Mouse (Mus musculus): ENCODE measurements at regions not wholly inside any gene's neighbourhood (a gene's known extent, or its start where the extent isn't known, plus 50 kb on each side); places are given as distances from the start of the nearest gene placed in this dataset.

DNA sequence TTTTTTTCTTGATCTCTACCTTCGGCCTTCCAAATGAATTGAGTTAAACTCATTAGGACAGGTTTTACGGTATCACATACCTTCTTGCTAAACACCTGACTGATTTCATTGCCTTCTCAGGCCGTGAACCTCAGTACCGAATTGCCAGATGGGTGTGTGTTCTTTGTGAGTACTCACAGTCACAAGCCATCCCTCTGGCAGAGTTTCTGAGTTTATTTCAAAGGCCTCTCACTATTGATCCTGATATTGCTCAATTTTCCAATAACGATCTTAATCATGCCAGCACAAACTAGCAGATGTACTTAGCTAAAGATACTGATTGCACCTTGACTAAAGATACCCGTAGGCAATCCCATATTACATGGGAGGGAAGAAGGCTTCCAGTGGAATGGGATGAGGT is 178.4 kb upstream of the Egln3 start:
- Histone ChIP-seq H3K36me3 (ENCODE audit: control insufficient read depth, insufficient read depth, low read length, poor library complexity, severe bottlenecking) (no peaks in the 10 kb centered on the region), H3K4me3 (ENCODE audit: low read depth, low read length) (no peak overlapping the region), H3K4me1 (ENCODE audit: control insufficient read depth, insufficient read depth, low read length) (peaks cover 2% of the 10 kb centered on the region), H3K9ac (ENCODE audit: low read depth, poor library complexity, severe bottlenecking) (no peak overlapping the region), H3K27me3 (ENCODE audit: control insufficient read depth, insufficient read depth, low read length, poor library complexity, severe bottlenecking) (no peaks in the 10 kb centered on the region), H3K9me3 (replicated peaks; ENCODE audit: control insufficient read depth, insufficient read depth, low read length, poor library complexity, severe bottlenecking) (no peaks in the 10 kb centered on the region), H3K27ac (ENCODE audit: insufficient read depth, low read length) (no peak overlapping the region)
- TF ChIP-seq POLR2A (IDR thresholded peaks at IDR 0.05; ENCODE audit: insufficient read depth, low read length) (no peak), EP300 (IDR thresholded peaks at IDR 0.05; ENCODE audit: insufficient read depth, low read depth, low read length) (no peak), CTCF (IDR thresholded peaks at IDR 0.05; ENCODE audit: low read depth, low read length) (no peak)

DNA sequence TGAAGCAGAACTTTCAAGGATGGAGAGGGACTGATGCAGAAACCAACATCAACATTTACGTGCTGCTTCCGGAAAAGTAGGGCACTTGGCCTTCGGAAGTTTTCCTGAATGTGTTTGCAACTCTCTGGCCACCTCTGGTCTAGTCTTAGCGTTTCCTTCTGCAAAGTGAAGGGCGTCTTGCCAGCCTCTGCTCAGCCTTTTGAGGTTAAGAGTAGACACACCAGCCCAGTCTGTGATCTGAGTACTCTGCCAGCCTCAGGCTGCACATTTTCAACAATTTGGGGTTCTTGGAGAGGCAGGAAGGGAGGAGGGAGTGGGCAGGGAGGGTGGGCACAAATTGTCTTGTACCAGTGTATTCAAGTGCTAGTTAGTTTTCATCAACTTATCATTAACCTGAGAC is 176.7 kb upstream of the Egln3 start:
- Histone ChIP-seq H3K27ac (ENCODE audit: insufficient read depth, low read length) (no peak overlapping the region), H3K4me3 (ENCODE audit: low read depth, low read length) (no peak overlapping the region), H3K36me3 (ENCODE audit: control insufficient read depth, insufficient read depth, low read length, poor library complexity, severe bottlenecking) (no peaks in the 10 kb centered on the region), H3K4me1 (ENCODE audit: control insufficient read depth, insufficient read depth, low read length) (peaks cover 2% of the 10 kb centered on the region), H3K9ac (ENCODE audit: low read depth, poor library complexity, severe bottlenecking) (no peak overlapping the region), H3K27me3 (ENCODE audit: control insufficient read depth, insufficient read depth, low read length, poor library complexity, severe bottlenecking) (no peaks in the 10 kb centered on the region), H3K9me3 (replicated peaks; ENCODE audit: control insufficient read depth, insufficient read depth, low read length, poor library complexity, severe bottlenecking) (no peaks in the 10 kb centered on the region)
- TF ChIP-seq EP300 (IDR thresholded peaks at IDR 0.05; ENCODE audit: insufficient read depth, low read depth, low read length), result no peak
- TF ChIP-seq POLR2A (IDR thresholded peaks at IDR 0.05; ENCODE audit: insufficient read depth, low read length), result no peak
- no peak for TF ChIP-seq CTCF (IDR thresholded peaks at IDR 0.05; ENCODE audit: low read depth, low read length)

DNA sequence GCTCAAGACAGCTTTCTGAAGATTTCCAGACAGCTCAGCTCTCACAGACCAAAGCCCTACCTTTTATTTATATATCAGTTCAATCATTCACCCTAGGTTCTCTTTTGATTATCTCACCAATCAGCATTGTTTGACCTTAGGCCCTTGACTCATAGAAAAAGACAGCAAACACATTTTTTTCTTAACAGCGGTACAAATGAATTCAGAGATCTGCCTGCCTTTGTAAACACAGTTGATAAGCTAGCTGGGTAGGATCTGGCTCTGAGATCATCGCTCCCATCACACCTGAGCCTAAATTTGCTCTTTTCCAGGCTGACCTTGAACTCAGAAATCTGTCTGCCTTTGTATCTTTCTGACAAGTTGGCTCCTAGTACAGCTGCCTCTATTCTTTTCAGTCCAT is 174.9 kb upstream of the Egln3 start:
- H3K4me3 ChIP-seq (ENCODE audit: low read depth, low read length), result no peak overlapping the region
- H3K36me3 ChIP-seq (ENCODE audit: control insufficient read depth, insufficient read depth, low read length, poor library complexity, severe bottlenecking), result no peaks in the 10 kb centered on the region
- no peaks in the 10 kb centered on the region for H3K27me3 ChIP-seq (ENCODE audit: control insufficient read depth, insufficient read depth, low read length, poor library complexity, severe bottlenecking)
- no peak overlapping the region for H3K27ac ChIP-seq (ENCODE audit: insufficient read depth, low read length)
- H3K9ac ChIP-seq (ENCODE audit: low read depth, poor library complexity, severe bottlenecking), result no peak overlapping the region
- no peaks in the 10 kb centered on the region for H3K9me3 ChIP-seq (replicated peaks; ENCODE audit: control insufficient read depth, insufficient read depth, low read length, poor library complexity, severe bottlenecking)
- TF ChIP-seq EP300 (IDR thresholded peaks at IDR 0.05; ENCODE audit: insufficient read depth, low read depth, low read length) (no peak), POLR2A (IDR thresholded peaks at IDR 0.05; ENCODE audit: insufficient read depth, low read length) (no peak), CTCF (IDR thresholded peaks at IDR 0.05; ENCODE audit: low read depth, low read length) (no peak)
- peaks cover 2% of the 10 kb centered on the region for H3K4me1 ChIP-seq (ENCODE audit: control insufficient read depth, insufficient read depth, low read length)

DNA sequence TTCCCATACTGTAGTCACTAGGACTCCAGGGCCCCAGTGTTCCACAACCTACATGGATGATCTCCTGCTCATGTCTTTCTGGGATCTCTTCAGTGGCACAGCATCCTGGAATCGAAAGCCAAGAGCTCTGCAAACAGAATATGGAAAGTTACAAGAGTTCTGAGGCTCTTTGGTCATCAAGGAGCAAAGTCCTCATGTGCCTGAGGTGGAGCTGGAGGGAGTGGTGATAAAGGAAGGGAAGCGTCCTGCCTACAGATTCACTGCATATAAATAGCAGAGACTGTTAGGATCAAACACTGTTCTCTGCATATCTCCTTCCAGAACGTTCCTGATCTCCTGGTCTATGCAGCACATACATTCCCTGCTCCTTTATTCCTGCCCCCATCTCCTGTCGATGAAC is 170.4 kb upstream of the Egln3 start:
- H3K27ac ChIP-seq (ENCODE audit: insufficient read depth, low read length), result no peak overlapping the region
- no peak overlapping the region for H3K9ac ChIP-seq (ENCODE audit: low read depth, poor library complexity, severe bottlenecking)
- H3K4me3 ChIP-seq (ENCODE audit: low read depth, low read length), result no peak overlapping the region
- H3K4me1 ChIP-seq (ENCODE audit: control insufficient read depth, insufficient read depth, low read length), result peaks cover 2% of the 10 kb centered on the region
- no peak for TF ChIP-seq CTCF (IDR thresholded peaks at IDR 0.05; ENCODE audit: low read depth, low read length)
- TF ChIP-seq EP300 (IDR thresholded peaks at IDR 0.05; ENCODE audit: insufficient read depth, low read depth, low read length), result no peak
- TF ChIP-seq POLR2A (IDR thresholded peaks at IDR 0.05; ENCODE audit: insufficient read depth, low read length), result no peak
- H3K27me3 ChIP-seq (ENCODE audit: control insufficient read depth, insufficient read depth, low read length, poor library complexity, severe bottlenecking), result no peaks in the 10 kb centered on the region
- H3K9me3 ChIP-seq (replicated peaks; ENCODE audit: control insufficient read depth, insufficient read depth, low read length, poor library complexity, severe bottlenecking), result no peaks in the 10 kb centered on the region
- no peaks in the 10 kb centered on the region for H3K36me3 ChIP-seq (ENCODE audit: control insufficient read depth, insufficient read depth, low read length, poor library complexity, severe bottlenecking)

DNA sequence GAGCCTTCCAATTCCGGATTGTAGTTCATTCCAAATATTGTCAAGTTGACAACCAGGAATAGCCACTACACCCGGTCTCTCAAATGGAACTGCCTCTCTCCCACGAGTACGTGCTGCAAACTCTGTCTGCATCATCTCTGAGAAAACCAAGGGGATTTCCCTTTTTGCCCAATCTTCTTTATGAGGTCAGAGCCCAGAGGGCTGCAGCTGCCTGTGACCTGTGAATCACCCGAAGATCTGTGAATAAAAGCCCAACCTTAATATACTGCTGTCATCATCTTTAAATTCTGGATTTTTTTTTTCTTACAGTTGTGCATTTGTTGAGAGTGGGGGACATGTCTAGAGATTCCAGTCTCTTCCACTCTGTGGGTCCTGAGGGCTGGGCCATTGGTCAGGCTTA is 165.6 kb upstream of the Egln3 start:
- no peaks in the 10 kb centered on the region for H3K27me3 ChIP-seq (ENCODE audit: control insufficient read depth, insufficient read depth, low read length, poor library complexity, severe bottlenecking)
- H3K27ac ChIP-seq (ENCODE audit: insufficient read depth, low read length), result no peak overlapping the region
- H3K9me3 ChIP-seq (replicated peaks; ENCODE audit: control insufficient read depth, insufficient read depth, low read length, poor library complexity, severe bottlenecking), result no peaks in the 10 kb centered on the region
- H3K36me3 ChIP-seq (ENCODE audit: control insufficient read depth, insufficient read depth, low read length, poor library complexity, severe bottlenecking), result no peaks in the 10 kb centered on the region
- H3K9ac ChIP-seq (ENCODE audit: low read depth, poor library complexity, severe bottlenecking), result no peak overlapping the region
- TF ChIP-seq POLR2A (IDR thresholded peaks at IDR 0.05; ENCODE audit: insufficient read depth, low read length), result no peak
- no peak for TF ChIP-seq EP300 (IDR thresholded peaks at IDR 0.05; ENCODE audit: insufficient read depth, low read depth, low read length)
- no peak for TF ChIP-seq CTCF (IDR thresholded peaks at IDR 0.05; ENCODE audit: low read depth, low read length)
- H3K4me3 ChIP-seq (ENCODE audit: low read depth, low read length), result no peak overlapping the region
- no peaks in the 10 kb centered on the region for H3K4me1 ChIP-seq (ENCODE audit: control insufficient read depth, insufficient read depth, low read length)

DNA sequence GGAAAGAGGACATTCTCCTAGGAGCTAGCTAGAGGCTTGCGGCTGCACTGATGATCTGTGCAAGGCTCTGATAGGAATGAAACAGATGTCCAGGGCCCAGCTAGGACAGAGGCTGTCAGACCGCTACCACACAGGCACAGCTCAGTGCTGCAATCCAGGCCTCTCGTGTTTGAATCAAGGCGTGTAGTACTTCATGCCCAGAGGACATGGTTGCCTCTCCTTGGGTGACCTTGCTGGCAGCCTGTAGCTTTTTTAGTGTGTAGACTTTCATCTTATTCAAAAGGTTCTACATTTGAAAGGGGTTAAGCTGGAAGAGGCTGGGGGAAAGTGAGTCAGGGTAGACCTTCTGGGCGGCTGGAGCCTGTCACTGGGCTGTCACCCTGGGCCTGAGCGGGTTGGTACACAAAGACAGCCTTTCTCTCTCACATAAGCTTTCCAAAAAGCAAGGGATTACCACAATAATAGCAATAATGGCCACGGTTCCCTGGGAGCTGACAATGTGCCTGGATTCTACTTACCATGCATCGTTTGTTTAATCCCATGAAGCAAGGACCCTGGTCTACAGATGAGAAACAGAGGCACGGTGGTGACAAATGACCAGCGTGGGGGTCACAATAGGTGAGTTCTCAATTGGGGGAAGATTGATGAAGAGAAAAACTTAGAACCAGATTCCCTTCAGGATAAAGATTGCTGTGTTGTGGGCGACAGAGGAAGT is 160.9 kb upstream of the Egln3 start:
- Histone ChIP-seq H3K27ac (ENCODE audit: insufficient read depth, low read length) (no peak overlapping the region), H3K36me3 (ENCODE audit: control insufficient read depth, insufficient read depth, low read length, poor library complexity, severe bottlenecking) (no peaks in the 10 kb centered on the region), H3K9ac (ENCODE audit: low read depth, poor library complexity, severe bottlenecking) (no peak overlapping the region), H3K9me3 (replicated peaks; ENCODE audit: control insufficient read depth, insufficient read depth, low read length, poor library complexity, severe bottlenecking) (peaks cover 24% of the 10 kb centered on the region), H3K27me3 (ENCODE audit: control insufficient read depth, insufficient read depth, low read length, poor library complexity, severe bottlenecking) (no peaks in the 10 kb centered on the region), H3K4me3 (ENCODE audit: low read depth, low read length) (no peak overlapping the region), H3K4me1 (ENCODE audit: control insufficient read depth, insufficient read depth, low read length) (no peaks in the 10 kb centered on the region)
- TF ChIP-seq EP300 (IDR thresholded peaks at IDR 0.05; ENCODE audit: insufficient read depth, low read depth, low read length) (peak; percentile 34; the same call in 1 of the 2 replicates), POLR2A (IDR thresholded peaks at IDR 0.05; ENCODE audit: insufficient read depth, low read length) (no peak)
